Mouse (Mus musculus): Measurements from ENCODE around the gene Snrpc. TPM values are rescaled to one million over a fixed set of nuclear protein-coding genes. Genes with fewer than 3 reads are reported as not detected.

Snrpc gene
- total and polyA plus RNA-seq, 2 experiments from 2014 or later = 146 to 235 TPM

DNA sequence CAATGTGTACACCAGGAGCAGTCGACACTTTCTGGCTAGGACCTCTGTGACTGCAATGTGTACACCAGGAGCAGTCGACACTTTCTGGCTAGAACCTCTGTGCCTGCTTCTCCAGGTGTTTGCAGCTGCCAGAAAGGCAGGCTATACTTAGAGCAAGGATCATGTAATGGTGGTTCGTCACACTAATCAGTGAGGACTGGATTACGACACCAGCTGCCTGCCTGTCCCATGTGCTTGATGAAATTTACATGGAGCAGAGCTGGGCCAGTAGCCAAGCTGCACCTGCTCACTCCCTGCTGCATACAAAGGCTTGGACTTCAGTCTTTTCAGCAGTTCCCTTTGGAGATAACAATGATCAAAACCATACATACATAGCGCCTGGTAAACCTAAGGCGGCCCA is 41.2 kb upstream of the Snrpc start:
- H3K36me3 ChIP-seq (ENCODE audit: insufficient read depth, low read length) = no peaks in the 10 kb centered on the region
- H3K4me1 ChIP-seq (ENCODE audit: insufficient read depth, low read length) = peaks cover 19% of the 10 kb centered on the region
- peak; percentile 87 for DNase-seq (ENCODE audit: low spot score)
- H3K9me3 ChIP-seq (ENCODE audit: low read length) = no peaks in the 10 kb centered on the region
- peak overlapping the region; percentile 78 for H3K27ac ChIP-seq
- H3K4me3 ChIP-seq (ENCODE audit: low read length) = no peak overlapping the region
- H3K9ac ChIP-seq (replicated peaks; ENCODE audit: low read length) = no peak overlapping the region; the same call in 1 of the 2 replicates
- peak overlapping the region; percentile 37 for H3K4me2 ChIP-seq (ENCODE audit: low read depth, low read length)
- 24% methylated on average over 6 of the region's 6 CpGs for WGBS
- peak; percentile 75 for ATAC-seq
- no peak for TF ChIP-seq CTCF (IDR thresholded peaks at IDR 0.05; ENCODE audit: low read depth)
- no peaks in the 10 kb centered on the region for H3K27me3 ChIP-seq (ENCODE audit: insufficient read depth, low read length)

DNA sequence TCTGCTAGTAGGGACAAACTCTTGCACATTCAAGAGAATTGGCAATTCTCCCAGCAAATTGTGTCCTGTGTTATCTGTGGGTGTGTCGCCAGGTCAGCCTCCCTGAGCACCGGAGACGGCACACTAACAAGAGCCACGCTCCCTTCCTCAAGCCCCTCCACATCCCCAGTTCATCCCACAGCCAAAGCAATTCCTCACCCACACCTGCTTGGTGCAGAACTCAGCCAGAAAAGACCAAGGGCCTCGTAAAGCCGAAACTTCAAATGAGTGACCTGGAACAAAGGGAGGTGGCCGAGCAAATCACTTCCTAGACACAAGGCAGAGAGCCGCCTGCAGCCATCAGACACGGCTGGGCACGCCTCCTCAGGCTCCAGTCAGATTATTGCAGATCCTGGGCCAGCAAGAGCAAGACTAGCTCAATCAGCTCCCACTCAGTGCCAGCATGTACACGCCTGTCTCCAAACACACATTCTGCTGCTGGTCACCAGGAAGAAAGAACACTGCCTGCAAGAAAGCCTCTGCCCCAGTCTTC is 40.5 kb upstream of the Snrpc start:
- peaks cover 19% of the 10 kb centered on the region for H3K4me1 ChIP-seq (ENCODE audit: insufficient read depth, low read length)
- H3K4me2 ChIP-seq (ENCODE audit: low read depth, low read length) = peak overlapping the region; percentile 37
- no peaks in the 10 kb centered on the region for H3K9me3 ChIP-seq (ENCODE audit: low read length)
- H3K4me3 ChIP-seq (ENCODE audit: low read length) = no peak overlapping the region
- DNase-seq (ENCODE audit: low spot score) (peak; percentile 72), ATAC-seq (peak; percentile 72)
- 13% methylated on average over 11 of the region's 11 CpGs for WGBS
- peak overlapping the region; percentile 78 for H3K27ac ChIP-seq
- H3K27me3 ChIP-seq (ENCODE audit: insufficient read depth, low read length) = no peaks in the 10 kb centered on the region
- no peaks in the 10 kb centered on the region for H3K36me3 ChIP-seq (ENCODE audit: insufficient read depth, low read length)
- no peak for TF ChIP-seq CTCF (IDR thresholded peaks at IDR 0.05; ENCODE audit: low read depth)
- 0 out of 2 replicates have a peak overlapping the region, but pooled peaks have one; percentile 9 for H3K9ac ChIP-seq (replicated peaks; ENCODE audit: low read length)

DNA sequence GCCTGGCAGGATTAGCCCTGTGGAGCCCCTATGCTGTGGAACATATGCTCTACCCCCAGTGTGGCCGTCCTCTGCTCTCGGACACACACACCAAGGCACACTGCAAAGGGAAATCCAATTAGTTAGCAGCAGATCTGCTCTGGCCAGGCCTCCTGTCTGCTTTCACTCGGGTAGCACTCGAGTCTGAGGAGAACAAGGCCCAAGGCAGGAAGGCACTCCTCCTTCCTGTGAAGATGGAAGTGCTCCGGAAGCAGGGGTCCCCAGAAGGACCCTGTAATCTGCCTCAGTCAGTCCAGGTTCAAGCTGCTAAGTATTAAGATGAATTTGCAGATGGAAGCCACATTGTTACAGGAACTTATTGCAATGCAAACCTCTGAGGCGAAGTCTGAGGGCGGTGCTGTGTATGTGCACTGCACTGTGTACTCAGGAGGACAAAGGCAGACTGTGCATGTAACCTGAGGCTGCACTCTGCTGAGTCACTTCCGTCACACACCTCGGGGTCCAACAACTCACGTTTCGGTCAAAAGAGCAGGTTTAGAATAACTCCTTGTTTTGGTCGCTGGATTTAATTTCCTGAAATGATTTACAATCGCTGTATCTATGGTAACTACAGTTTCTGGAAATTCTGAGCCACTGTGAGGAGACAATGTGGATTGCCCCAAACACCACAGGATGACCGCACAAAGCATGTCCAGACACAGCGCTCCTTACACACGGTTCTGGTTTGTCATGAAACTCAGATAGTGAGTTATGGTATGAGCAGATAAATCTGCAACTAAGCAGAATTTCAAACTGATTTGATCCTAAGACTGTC is 38.0 kb upstream of the Snrpc start:
- Histone ChIP-seq H3K9ac (replicated peaks; ENCODE audit: low read length) (no peak overlapping the region), H3K27ac (peak overlapping the region; percentile 62; the same call in 1 of the 2 replicates), H3K36me3 (ENCODE audit: insufficient read depth, low read length) (no peaks in the 10 kb centered on the region), H3K9me3 (ENCODE audit: low read length) (no peaks in the 10 kb centered on the region), H3K27me3 (ENCODE audit: insufficient read depth, low read length) (no peaks in the 10 kb centered on the region), H3K4me2 (ENCODE audit: low read depth, low read length) (no peak overlapping the region), H3K4me1 (ENCODE audit: insufficient read depth, low read length) (peaks cover 19% of the 10 kb centered on the region), H3K4me3 (ENCODE audit: low read length) (no peak overlapping the region)
- WGBS = 52% methylated on average over 16 of the region's 16 CpGs
- no peak for DNase-seq (ENCODE audit: low spot score)
- TF ChIP-seq CTCF (IDR thresholded peaks at IDR 0.05; ENCODE audit: low read depth) = no peak
- ATAC-seq = no peak

DNA sequence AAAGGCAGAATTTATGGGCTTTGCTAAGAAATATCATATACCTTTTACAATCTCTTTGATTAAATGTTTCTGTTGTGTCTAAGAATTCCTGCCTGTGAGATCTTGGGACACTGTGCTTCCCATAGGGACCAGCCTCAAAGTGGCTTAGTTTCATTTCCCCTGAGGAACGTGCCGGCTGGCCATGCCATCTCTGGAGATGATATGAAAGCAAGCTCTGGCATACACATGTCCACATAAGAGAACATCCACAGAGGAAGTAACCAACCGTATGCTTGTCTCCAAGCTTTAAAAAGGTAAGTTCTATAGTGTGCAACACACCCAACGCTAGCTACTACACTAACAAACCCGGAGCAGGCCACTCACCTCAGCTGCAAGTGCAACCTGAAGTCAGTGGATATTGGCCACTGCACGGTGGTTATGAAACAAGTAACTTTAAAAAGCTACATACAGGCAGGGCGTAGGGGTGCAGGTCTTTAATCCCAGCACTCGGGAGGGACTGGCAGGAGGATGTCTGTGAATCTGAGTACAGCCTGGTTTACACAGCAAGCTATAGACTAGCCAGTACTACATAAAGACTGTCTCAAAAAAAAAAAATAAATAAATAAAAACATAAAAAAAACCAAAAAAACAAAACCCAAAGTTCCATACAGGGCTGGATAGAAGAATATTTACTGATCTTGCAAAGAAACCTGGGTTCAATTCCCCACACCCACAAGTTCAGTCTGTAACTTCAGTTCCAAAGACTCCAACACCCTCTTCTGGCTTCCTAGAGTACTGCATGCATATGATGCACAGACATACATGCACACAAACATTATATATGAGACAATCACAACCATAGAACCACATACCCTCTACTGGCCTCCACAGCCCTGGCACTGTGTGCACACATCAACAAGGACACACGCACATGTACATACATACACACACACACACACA is 37.0 kb upstream of the Snrpc start:
- DNase-seq (ENCODE audit: low spot score) = no peak
- 81% methylated on average over 9 of the region's 9 CpGs for WGBS
- peak; percentile 42 for TF ChIP-seq CTCF (IDR thresholded peaks at IDR 0.05; ENCODE audit: low read depth)
- Histone ChIP-seq H3K27me3 (ENCODE audit: insufficient read depth, low read length) (no peaks in the 10 kb centered on the region), H3K36me3 (ENCODE audit: insufficient read depth, low read length) (no peaks in the 10 kb centered on the region), H3K9me3 (ENCODE audit: low read length) (no peaks in the 10 kb centered on the region), H3K9ac (replicated peaks; ENCODE audit: low read length) (no peak overlapping the region), H3K27ac (no peak overlapping the region), H3K4me2 (ENCODE audit: low read depth, low read length) (no peak overlapping the region), H3K4me1 (ENCODE audit: insufficient read depth, low read length) (peaks cover 19% of the 10 kb centered on the region), H3K4me3 (ENCODE audit: low read length) (no peak overlapping the region)
- ATAC-seq = no peak

DNA sequence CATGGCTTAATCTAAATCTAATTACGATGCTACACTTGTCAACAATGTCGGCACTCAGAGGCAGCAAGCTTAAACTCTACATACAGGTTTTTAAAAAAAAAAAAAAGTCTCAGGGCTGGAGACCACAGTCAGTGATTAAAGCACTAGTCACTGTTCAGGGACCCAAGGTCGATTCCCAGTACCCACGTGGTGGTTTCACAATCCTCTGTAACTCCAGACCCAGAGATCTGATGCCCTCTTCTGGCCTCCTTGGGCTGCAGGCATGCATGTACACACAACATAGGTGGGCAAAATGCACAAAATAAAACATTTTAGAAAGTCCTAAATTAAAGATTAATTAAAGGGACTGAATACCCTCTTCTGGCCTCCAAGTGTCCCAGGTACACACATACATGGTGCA is 34.2 kb upstream of the Snrpc start:
- no peak for ATAC-seq
- WGBS = 77% methylated on average over 4 of the region's 4 CpGs
- H3K36me3 ChIP-seq (ENCODE audit: insufficient read depth, low read length) = no peaks in the 10 kb centered on the region
- TF ChIP-seq CTCF (IDR thresholded peaks at IDR 0.05; ENCODE audit: low read depth) = 0 out of 2 replicates have a peak, but pooled peaks have one; percentile 2
- H3K4me3 ChIP-seq (ENCODE audit: low read length) = no peak overlapping the region
- peaks cover 7% of the 10 kb centered on the region; the same call in 1 of the 2 replicates for H3K4me1 ChIP-seq (ENCODE audit: insufficient read depth, low read length)
- H3K4me2 ChIP-seq (ENCODE audit: low read depth, low read length) = no peak overlapping the region
- no peaks in the 10 kb centered on the region for H3K9me3 ChIP-seq (ENCODE audit: low read length)
- H3K27me3 ChIP-seq (ENCODE audit: insufficient read depth, low read length) = no peaks in the 10 kb centered on the region
- H3K9ac ChIP-seq (replicated peaks; ENCODE audit: low read length) = no peak overlapping the region
- H3K27ac ChIP-seq = no peak overlapping the region
- DNase-seq (ENCODE audit: low spot score) = no peak

DNA sequence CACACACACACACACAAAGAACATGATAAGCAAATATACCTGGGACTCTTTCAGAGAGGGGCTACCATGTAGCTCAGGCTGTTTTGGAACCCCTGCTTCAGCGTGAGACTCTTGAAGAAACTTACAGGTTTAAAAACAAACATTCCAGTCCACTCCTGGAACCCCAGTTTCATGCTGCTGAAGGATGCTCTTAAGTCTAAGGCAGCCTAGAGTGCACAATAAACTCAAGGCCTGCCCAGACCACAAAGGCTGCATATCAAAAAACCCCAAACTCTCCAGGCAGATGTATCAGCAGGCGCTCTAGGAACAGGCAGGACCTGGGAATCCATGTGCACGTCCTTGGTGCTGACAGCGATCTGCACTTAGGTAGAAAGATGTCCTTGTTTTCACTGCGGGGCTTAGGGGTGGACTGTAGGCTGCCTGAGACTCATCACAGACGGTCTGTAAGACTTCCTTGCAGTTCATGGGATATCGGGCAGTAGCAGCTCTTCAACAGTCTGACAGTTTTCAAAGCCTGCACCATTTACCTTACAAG is 33.7 kb upstream of the Snrpc start:
- Histone ChIP-seq H3K27me3 (ENCODE audit: insufficient read depth, low read length) (no peaks in the 10 kb centered on the region), H3K4me2 (ENCODE audit: low read depth, low read length) (no peak overlapping the region), H3K9ac (replicated peaks; ENCODE audit: low read length) (no peak overlapping the region), H3K9me3 (ENCODE audit: low read length) (no peaks in the 10 kb centered on the region), H3K27ac (no peak overlapping the region), H3K4me3 (ENCODE audit: low read length) (no peak overlapping the region), H3K4me1 (ENCODE audit: insufficient read depth, low read length) (peaks cover 4% of the 10 kb centered on the region; the same call in 1 of the 2 replicates), H3K36me3 (ENCODE audit: insufficient read depth, low read length) (no peaks in the 10 kb centered on the region)
- no peak for DNase-seq (ENCODE audit: low spot score)
- no peak for ATAC-seq
- TF ChIP-seq CTCF (IDR thresholded peaks at IDR 0.05; ENCODE audit: low read depth) = no peak
- 92% methylated on average over 7 of the region's 7 CpGs for WGBS
